Mouse (Mus musculus): ENCODE results near the gene Cryaa.

Gene Cryaa

GRCm38 (mm10) chr17:31653277-31653676, 24.3 kb upstream of the Cryaa start:
- no peak for TF ChIP-seq GATA4 (IDR thresholded peaks at IDR 0.05; ENCODE audit: insufficient replicate concordance, low read length)

- no peak for TF ChIP-seq GATA4 (IDR thresholded peaks at IDR 0.05; ENCODE audit: insufficient replicate concordance, low read length)
Observed at GRCm38 (mm10) chr17:31655366-31655765, 22.2 kb upstream of the Cryaa start.

- TF ChIP-seq GATA4 (IDR thresholded peaks at IDR 0.05; ENCODE audit: insufficient replicate concordance, low read length) = no peak
Observed at GRCm38 (mm10) chr17:31656682-31657081, 20.9 kb upstream of the Cryaa start.

GRCm38 (mm10) chr17:31657141-31657983, 20.2 kb upstream of the Cryaa start:
- TF ChIP-seq GATA4 (IDR thresholded peaks at IDR 0.05; ENCODE audit: insufficient replicate concordance, low read length) = no peak

GRCm38 (mm10) chr17:31658136-31658467, 19.5 kb upstream of the Cryaa start:
- no peak for TF ChIP-seq GATA4 (IDR thresholded peaks at IDR 0.05; ENCODE audit: insufficient replicate concordance, low read length)

DNA sequence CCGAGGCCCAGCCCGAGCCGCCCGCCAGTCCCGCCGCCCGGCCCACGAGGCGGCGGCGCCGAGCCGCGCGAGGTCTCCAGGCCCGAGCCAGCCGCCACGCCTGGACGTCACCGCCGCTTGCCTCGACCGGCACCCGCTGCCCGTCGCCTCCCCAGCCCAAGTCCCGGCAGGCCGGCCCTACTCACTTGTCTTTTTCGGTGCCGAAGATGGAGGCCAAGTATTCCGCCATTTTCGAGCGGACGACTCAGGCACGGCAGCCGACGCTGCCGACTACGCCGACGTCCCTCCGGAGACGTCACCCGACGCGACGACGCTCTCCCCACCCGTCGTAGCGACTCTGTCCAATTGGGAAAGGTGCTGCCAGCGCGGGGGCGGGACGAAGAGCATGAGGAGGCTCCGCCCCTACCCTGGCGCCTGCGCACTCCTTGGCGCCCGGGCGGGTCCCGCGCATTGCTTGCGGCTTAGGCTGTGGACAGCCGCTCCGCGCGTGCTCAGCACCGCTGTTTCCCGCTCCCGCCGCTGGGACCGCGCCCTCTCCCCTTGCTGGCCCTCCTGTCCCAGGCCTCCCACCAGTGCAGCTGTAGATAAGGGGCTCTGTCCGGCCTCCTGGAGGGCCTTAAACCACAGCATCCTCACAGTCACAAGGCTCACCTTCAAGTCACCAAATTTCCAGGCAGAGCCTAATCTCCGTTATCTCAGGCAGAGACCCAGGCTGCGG, 19.0 kb upstream of the Cryaa start, which contains the start of gene U2af1:
U2af1 (minus strand) TSS at position 425 of the 718 bp plus-strand sequence.
- TF ChIP-seq GATA4 (IDR thresholded peaks at IDR 0.05; ENCODE audit: insufficient replicate concordance, low read length) = peak; percentile 46; the same call in 1 of the 2 replicates

DNA sequence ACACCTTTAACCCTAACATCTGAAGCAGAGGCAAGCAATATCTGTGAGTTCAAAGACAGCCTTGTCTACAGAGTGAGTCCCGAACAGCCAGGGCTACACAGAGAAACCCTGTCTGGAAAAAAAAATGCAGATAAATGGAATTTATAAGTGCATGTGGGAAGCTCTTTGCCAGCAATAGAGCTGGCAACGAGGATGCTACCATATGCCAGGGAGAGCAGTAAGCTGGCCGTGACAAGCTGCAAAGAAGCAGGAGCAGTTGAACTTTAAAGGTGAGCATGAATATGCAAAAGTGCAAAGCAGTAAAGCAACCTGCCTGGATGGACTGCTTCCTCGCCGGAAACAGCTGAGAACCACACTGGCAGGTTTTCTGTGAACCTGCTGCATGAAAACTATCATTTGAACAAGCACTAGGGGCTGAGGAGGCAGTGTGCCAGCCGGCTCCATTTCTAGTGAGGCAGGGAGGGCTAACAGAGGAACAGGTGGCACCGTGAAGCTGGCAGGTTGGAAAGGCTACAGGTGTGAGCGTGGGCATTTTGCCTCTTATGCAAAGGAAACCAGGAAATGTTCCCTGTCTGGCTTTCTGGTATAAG, 16.9 kb upstream of the Cryaa start:
- no peak for TF ChIP-seq GATA4 (IDR thresholded peaks at IDR 0.05; ENCODE audit: insufficient replicate concordance, low read length)

- TF ChIP-seq GATA4 (IDR thresholded peaks at IDR 0.05; ENCODE audit: insufficient replicate concordance, low read length) = no peak
Observed at GRCm38 (mm10) chr17:31662855-31663254, 14.8 kb upstream of the Cryaa start.

- TF ChIP-seq GATA4 (IDR thresholded peaks at IDR 0.05; ENCODE audit: insufficient replicate concordance, low read length) = no peak
Observed at GRCm38 (mm10) chr17:31664760-31665159, 12.8 kb upstream of the Cryaa start.

GRCm38 (mm10) chr17:31668306-31668705, 9.3 kb upstream of the Cryaa start:
- TF ChIP-seq GATA4 (IDR thresholded peaks at IDR 0.05; ENCODE audit: insufficient replicate concordance, low read length) = no peak

DNA sequence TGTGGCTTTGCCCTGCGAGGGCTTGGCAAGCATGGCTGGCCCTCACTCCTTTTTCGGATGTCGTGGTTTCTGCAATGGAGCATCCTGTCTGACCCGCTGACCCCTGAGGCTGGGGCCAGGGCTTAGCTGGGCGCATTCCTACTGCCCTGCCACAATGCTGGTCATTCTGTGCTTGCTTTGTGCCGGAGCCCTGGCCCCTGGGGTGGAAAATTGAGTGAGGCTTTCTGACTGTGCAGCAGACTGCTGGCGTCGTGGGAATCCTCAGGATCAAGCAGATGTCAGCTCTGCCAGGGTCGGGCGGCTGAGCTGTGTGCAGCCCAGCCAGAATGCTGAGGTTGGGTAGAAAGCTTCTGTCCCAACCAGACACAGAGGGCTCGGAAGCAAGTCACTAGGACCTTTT, 7.4 kb upstream of the Cryaa start:
- no peak for TF ChIP-seq GATA4 (IDR thresholded peaks at IDR 0.05; ENCODE audit: insufficient replicate concordance, low read length)

- no peak for TF ChIP-seq GATA4 (IDR thresholded peaks at IDR 0.05; ENCODE audit: insufficient replicate concordance, low read length)
Observed at GRCm38 (mm10) chr17:31671698-31672097, 5.9 kb upstream of the Cryaa start.

- TF ChIP-seq GATA4 (IDR thresholded peaks at IDR 0.05; ENCODE audit: insufficient replicate concordance, low read length) = peak; percentile 42; the same call in 1 of the 2 replicates
Observed at GRCm38 (mm10) chr17:31672279-31672678, 5.3 kb upstream of the Cryaa start.

GRCm38 (mm10) chr17:31674426-31674825, 3.2 kb upstream of the Cryaa start:
- no peak for TF ChIP-seq GATA4 (IDR thresholded peaks at IDR 0.05; ENCODE audit: insufficient replicate concordance, low read length)

GRCm38 (mm10) chr17:31680450-31680849, 2.8 kb downstream of the Cryaa start:
- no peak for TF ChIP-seq GATA4 (IDR thresholded peaks at IDR 0.05; ENCODE audit: insufficient replicate concordance, low read length)

Data from liver, adult (tissue).